Mouse (Mus musculus) heart, embryonic 15.5 days (tissue): ENCODE results near the gene Cmya5. TPM values are rescaled to one million over a fixed set of nuclear protein-coding genes. Genes with fewer than 3 reads are reported as not detected.
"Not testable (repeated sequence)": the region's sequence is repeated elsewhere in the genome, so short reads cannot be mapped to it uniquely, and the experiment has no call there.

Experiments
- ATAC-seq: fragments of 200-750 bp; cut with Nextera tagmentation; replicated peaks from 2 replicates; pipeline ENCODE4 v1.8.0; 2017; ENCODE audit warnings: low read depth, moderate TSS enrichment; ENCODE audit not compliant: insufficient number of reproducible peaks, insufficient read depth, low FRiP score
- H3K27ac ChIP-seq: fragments of 300-500 bp; sonication (generic); 2 replicates; pipeline ENCODE4 v1.5.1; 2015; ENCODE audit warnings: mild to moderate bottlenecking, inconsistent platforms
- H3K27me3 ChIP-seq: fragments of 300-500 bp; sonication (generic); 2 replicates; pipeline ENCODE4 v1.6.1; 2015; ENCODE audit warnings: inconsistent platforms
- H3K36me3 ChIP-seq: fragments of 300-500 bp; sonication (generic); 2 replicates; pipeline ENCODE4 v1.6.1; 2015; ENCODE audit warnings: mild to moderate bottlenecking, inconsistent platforms
- H3K4me1 ChIP-seq: fragments of 300-500 bp; sonication (generic); replicated peaks from 2 replicates; pipeline ENCODE4 v1.6.1; 2015; ENCODE audit warnings: inconsistent platforms
- H3K4me2 ChIP-seq: fragments of 300-500 bp; sonication (generic); 2 replicates; pipeline ENCODE4 v1.6.1; 2015; ENCODE audit warnings: inconsistent platforms, mild to moderate bottlenecking, moderate library complexity
- H3K4me3 ChIP-seq: fragments of 300-500 bp; sonication (generic); 2 replicates; pipeline ENCODE4 v1.5.1; 2015; ENCODE audit warnings: mild to moderate bottlenecking, inconsistent platforms
- H3K9ac ChIP-seq: fragments of 300-500 bp; sonication (generic); 2 replicates; pipeline ENCODE4 v1.6.1; 2015; ENCODE audit warnings: mild to moderate bottlenecking, inconsistent platforms
- H3K9me3 ChIP-seq: fragments of 300-500 bp; sonication (generic); replicated peaks from 2 replicates; pipeline ENCODE4 v1.6.1; 2016; ENCODE audit warnings: inconsistent platforms
- WGBS: fragments of 180-500 bp; shearing (Covaris S2); methylation state at CpG from one replicate; pipeline ENCODE4 v1.1.7; 2015; ENCODE audit warnings: mixed read lengths; 5-methylcytosine and 5-hydroxymethylcytosine counted together
- polyA plus RNA-seq: library from polyadenylated mRNA; unstranded; fragments of >200 nt; fragmentation: Nextera tagmentation; extraction: Ambion mirVana; gene quantifications from 2 replicates; pipeline ENCODE4 v1.2.1, GENCODE M21; 2015

Cmya5 gene
- polyA plus RNA-seq, result 5.6 and 5.7 TPM in 2 replicates

DNA sequence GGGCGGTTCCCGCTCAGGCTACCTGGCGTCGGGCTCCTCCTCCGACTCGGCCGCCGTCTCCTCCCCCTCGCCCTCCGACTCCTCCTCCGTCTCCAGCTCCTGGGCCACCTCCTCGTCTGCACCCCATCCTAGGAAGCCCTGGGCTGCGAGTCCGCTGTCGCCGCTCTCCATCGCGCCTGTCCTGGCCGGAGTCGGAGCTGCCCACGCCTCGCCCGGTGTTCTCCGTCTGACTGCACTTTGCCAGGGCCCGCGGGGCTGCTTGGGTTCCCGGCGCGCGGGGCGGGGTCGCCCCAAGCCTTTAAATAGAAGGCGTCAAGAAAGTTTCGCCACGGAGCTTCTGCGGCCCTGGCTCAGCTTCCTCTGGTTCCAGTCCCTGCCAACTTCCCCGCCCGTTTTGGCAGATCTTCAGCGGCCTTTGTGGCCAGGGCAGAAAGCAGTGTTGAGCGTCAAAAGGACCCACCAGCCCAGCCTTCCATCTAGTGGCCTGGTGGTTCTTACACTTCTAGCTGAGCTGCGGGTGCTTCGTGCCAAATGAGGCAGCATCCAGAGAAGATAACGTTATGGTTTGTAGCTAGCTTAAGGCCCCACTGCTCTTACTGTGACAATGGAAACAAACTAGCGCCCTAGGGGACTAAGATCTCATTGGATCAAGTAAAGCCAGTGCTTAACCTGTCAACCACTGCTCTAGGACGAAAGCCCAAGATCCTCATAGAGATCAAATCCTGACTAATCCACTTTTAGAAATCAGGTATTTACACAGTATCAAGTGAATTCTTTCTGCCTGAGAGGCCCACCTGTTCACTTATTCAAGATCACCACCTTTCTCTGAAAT is at the start of gene Cmya5:
Cmya5 (minus strand) TSS at position 389 of the 832 bp plus-strand sequence.
- WGBS, result 3% methylated on average over 44 of the region's 45 CpGs
- Histone ChIP-seq H3K36me3 (peaks cover 11% of the 10 kb centered on the region; the same call in 1 of the 2 replicates), H3K27ac (peak within 1 kb of the TSS; percentile 96), H3K4me2 (peak within 1 kb of the TSS; percentile 85), H3K4me3 (peak within 1 kb of the TSS; percentile 70), H3K4me1 (peaks cover 24% of the 10 kb centered on the region), H3K9me3 (no peaks in the 10 kb centered on the region), H3K9ac (peak within 1 kb of the TSS; percentile 75), H3K27me3 (no peaks in the 10 kb centered on the region)
- ATAC-seq, result peak; percentile 91

DNA sequence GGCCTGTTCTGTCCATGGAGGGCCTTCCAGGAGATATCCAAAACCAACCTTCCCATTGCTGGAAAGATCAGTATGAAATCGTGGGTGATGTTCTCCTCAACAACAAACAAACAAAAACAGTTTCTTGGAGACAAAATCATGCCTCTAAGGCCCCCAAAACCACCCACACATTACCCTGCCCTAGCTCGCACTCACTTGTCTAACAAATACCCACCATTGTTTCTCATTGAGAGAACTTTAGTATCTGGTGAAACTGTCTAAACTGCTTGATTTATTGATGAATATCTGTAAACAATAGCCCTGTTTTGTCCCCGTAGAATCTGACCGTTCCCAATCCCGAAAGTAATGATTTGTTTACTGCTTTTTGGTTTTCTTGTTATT is 48.1 kb upstream of the Cmya5 start:
- Histone ChIP-seq H3K4me2 (peak overlapping the region; percentile 79), H3K4me3 (peak overlapping the region; percentile 75), H3K27me3 (no peaks in the 10 kb centered on the region), H3K4me1 (peaks cover 20% of the 10 kb centered on the region), H3K9ac (peak overlapping the region; percentile 50), H3K27ac (peak overlapping the region; percentile 90), H3K9me3 (no peaks in the 10 kb centered on the region), H3K36me3 (no peaks in the 10 kb centered on the region)
- 69% methylated on average over 5 of the region's 5 CpGs for WGBS
- no peak for ATAC-seq

DNA sequence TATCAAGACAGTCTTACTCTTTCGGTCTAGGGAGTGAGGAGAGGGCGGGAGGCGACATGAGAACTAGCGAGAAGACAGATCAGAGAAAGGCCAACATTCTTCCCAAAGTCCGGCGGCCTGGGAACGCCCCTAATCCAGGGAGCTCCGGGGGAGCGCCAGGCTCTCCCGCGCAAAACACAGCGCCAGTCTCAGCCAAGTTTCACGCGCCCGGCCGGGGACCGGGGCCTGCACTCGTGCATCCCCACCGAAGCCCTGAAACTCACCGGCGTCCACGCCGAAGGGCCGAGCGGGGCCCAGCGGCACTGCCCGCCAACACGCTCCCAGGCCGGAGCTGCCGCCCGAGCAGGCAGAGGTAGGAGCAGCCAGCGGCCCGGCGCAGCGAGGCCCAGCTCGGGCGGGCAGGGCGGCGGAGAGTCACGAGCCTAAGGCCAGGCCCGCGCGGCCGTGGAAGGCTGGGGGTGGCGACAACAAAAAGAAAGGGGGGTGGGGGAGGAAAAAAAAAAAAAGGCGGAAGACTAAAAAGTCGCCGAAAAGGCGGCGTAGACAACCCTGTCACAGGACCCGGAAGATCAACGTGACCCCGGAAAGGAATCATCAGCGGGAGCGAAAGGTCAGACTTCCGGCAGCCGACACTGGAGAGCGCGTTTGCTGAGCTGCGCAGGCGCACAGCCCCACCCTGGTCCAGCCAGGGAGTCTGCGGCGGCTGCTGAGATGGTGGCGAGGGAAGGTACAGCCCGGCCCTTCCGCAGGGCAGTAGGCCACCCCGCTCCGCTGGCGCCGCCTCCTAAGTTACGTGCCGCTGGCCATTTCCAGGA is 47.5 kb upstream of the Cmya5 start, which contains the start of gene Tent2:
Tent2 (minus strand) TSS at position 555 of the 815 bp plus-strand sequence.
- H3K9ac ChIP-seq, result peak within 1 kb of the TSS; percentile 85
- H3K27me3 ChIP-seq, result no peaks in the 10 kb centered on the region
- ATAC-seq, result peak; percentile 99
- H3K9me3 ChIP-seq, result no peaks in the 10 kb centered on the region
- H3K4me1 ChIP-seq, result peaks cover 20% of the 10 kb centered on the region
- peak within 1 kb of the TSS; percentile 75 for H3K4me3 ChIP-seq
- H3K4me2 ChIP-seq, result peak within 1 kb of the TSS; percentile 79
- under 1% methylated on average over 72 of the region's 72 CpGs for WGBS
- no peaks in the 10 kb centered on the region for H3K36me3 ChIP-seq
- H3K27ac ChIP-seq, result peak within 1 kb of the TSS; percentile 90

DNA sequence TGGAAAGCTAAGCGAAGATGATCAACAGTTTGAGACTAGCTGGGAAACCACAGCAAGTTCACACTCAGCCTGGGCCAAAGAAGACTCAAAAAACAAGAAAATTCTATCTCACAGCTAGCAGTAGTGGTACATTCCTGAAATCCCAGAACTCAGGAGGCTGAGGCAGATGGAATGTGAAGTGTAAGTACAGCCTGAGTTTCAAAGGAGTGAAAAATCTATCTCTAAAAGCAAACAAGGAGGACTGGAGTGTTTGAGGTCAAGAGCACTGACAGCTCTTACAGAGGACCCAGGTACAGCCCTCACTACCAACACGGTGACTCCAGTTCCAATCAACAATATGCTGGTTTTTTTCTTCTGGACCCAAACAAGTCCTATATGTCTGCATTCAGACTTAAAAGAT is 44.9 kb upstream of the Cmya5 start:
- peaks cover 8% of the 10 kb centered on the region; the same call in 1 of the 2 replicates for H3K36me3 ChIP-seq
- H3K4me3 ChIP-seq, result no peak overlapping the region
- H3K4me2 ChIP-seq, result peak overlapping the region; percentile 1; the same call in 1 of the 2 replicates
- H3K27ac ChIP-seq, result 0 out of 2 replicates have a peak overlapping the region, but pooled peaks have one; percentile 8
- H3K9me3 ChIP-seq, result no peaks in the 10 kb centered on the region
- H3K4me1 ChIP-seq, result peaks cover 20% of the 10 kb centered on the region
- ATAC-seq, result no peak
- H3K9ac ChIP-seq, result no peak overlapping the region
- H3K27me3 ChIP-seq, result no peaks in the 10 kb centered on the region
- whole genome bisulfite sequencing, result 45% methylated on average over 2 of the region's 2 CpGs

DNA sequence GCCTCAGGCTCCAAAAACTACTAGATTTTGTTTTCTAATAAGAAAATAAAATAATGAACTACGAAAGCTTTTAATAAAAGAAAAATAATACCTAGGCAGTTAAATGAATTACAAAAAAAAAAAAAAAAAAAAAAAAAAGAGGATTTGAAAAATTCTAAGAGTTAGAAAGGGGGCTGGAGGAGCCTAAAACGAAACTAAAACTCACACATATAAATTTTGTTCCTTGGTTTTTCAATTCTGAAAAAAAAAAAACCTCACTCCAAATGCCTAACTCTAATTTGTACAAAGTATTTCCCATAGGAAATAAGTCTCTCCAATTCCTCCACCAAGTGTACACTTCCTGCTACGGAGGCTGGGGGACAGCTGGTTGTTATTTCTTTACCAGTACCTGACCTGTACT is 44.2 kb upstream of the Cmya5 start:
- H3K27me3 ChIP-seq, result no peaks in the 10 kb centered on the region
- no peaks in the 10 kb centered on the region for H3K9me3 ChIP-seq
- WGBS, result 79% methylated on average over 3 of the region's 3 CpGs
- H3K4me3 ChIP-seq, result no peak overlapping the region
- H3K9ac ChIP-seq, result no peak overlapping the region
- H3K4me1 ChIP-seq, result peaks cover 20% of the 10 kb centered on the region
- H3K4me2 ChIP-seq, result no peak overlapping the region
- peak overlapping the region; percentile 8; the same call in 1 of the 2 replicates for H3K27ac ChIP-seq
- peaks cover 8% of the 10 kb centered on the region; the same call in 1 of the 2 replicates for H3K36me3 ChIP-seq
- ATAC-seq, result no peak

DNA sequence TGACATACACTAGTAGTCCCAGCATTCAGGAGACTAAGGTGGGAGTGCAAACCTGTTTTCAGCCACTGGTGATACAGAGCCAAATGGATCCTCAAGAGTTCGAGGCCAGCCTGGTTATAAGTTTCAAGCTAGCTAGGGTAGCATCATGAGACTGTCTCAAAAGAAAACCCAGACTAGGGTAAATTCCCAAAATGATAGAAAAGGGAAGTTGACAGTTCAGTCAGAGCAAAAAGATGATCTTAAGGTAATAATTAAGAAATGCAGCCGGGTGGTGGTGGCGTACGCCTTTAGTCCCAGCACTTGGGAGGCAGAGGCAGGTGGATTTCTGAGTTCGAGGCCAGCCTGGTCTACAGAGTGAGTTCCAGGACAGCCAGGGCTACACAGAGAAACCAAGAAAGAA is 43.3 kb upstream of the Cmya5 start:
- ATAC-seq, H3K4me2 ChIP-seq, H3K9me3 ChIP-seq, H3K9ac ChIP-seq, H3K4me3 ChIP-seq, H3K27me3 ChIP-seq, H3K27ac ChIP-seq: not testable (repeated sequence)
- Histone ChIP-seq H3K4me1 (peaks cover 20% of the 10 kb centered on the region), H3K36me3 (peaks cover 17% of the 10 kb centered on the region)
- WGBS, result 92% methylated on average over 5 of the region's 5 CpGs

DNA sequence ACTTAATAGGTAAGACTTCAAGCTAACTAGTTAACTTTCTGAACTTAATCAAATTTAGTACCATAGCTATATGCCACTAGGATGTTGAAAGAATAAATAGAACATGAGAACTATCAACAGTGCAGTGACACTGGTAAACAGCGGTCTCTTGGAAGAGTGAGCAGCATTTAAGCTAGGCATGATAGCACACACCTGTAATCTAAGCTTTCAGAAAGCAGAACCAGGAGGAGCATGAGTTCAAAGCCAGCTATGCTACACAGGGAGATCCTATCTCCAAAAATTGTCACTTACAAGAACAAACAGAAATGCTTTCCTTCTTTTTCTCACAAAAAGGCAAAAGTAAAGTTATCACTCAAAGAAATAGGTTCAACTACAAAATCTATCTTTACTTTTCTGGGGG is 35.8 kb upstream of the Cmya5 start:
- Histone ChIP-seq H3K9ac (no peak overlapping the region), H3K4me2 (no peak overlapping the region), H3K27me3 (no peaks in the 10 kb centered on the region), H3K4me3 (no peak overlapping the region), H3K27ac (no peak overlapping the region), H3K4me1 (peaks cover 2% of the 10 kb centered on the region; the same call in 1 of the 2 replicates), H3K36me3 (peaks cover 24% of the 10 kb centered on the region), H3K9me3 (no peaks in the 10 kb centered on the region)
- 88% methylated on average over 1 of the region's 1 CpGs for WGBS
- no peak for ATAC-seq

DNA sequence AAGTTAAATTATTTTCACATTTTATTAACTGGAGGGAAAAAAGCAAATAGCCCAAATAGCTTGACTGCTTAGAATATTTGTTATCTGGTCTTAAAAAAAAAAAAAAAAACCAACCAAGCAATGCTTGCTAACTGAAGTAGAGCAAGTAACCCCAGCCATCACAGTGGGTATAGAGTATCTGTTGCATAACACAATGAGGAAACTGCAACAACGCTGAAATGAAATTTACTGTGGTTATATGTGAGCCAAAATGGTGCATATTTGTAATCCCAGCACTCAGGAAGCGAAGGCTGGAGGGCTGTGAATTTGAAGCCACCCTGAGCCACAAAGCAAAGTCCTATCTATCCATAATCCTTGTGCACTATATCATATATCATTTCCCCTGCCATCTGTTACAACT is 35.0 kb upstream of the Cmya5 start:
- Histone ChIP-seq H3K4me1 (peaks cover 2% of the 10 kb centered on the region; the same call in 1 of the 2 replicates), H3K9me3 (no peaks in the 10 kb centered on the region), H3K4me3 (no peak overlapping the region), H3K36me3 (peaks cover 22% of the 10 kb centered on the region), H3K27me3 (no peaks in the 10 kb centered on the region), H3K4me2 (no peak overlapping the region), H3K9ac (no peak overlapping the region), H3K27ac (no peak overlapping the region)
- 87% methylated on average over 2 of the region's 2 CpGs for WGBS
- no peak for ATAC-seq

DNA sequence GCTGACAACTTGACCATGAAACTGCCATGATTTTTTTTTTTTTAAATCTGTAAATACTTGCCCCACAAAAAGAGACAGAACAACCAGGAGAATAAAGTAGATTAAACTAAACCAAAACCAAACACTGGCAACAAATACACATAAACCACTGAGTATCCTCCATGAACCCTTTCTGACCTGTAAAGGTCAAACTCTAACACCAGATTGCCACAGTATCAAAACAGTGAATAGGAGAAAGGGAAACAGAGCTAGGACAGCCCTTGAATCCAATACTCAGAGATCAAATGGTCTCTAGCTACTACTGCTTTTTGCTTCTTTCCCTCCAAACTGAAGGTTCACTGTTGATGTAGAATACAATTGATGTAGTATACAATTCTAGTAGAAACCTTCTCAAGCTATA is 33.0 kb upstream of the Cmya5 start:
- Histone ChIP-seq H3K9me3 (no peaks in the 10 kb centered on the region), H3K4me1 (peaks cover 2% of the 10 kb centered on the region; the same call in 1 of the 2 replicates), H3K4me2 (no peak overlapping the region), H3K36me3 (peaks cover 23% of the 10 kb centered on the region), H3K9ac (no peak overlapping the region), H3K27me3 (no peaks in the 10 kb centered on the region), H3K27ac (no peak overlapping the region), H3K4me3 (no peak overlapping the region)
- no peak for ATAC-seq

DNA sequence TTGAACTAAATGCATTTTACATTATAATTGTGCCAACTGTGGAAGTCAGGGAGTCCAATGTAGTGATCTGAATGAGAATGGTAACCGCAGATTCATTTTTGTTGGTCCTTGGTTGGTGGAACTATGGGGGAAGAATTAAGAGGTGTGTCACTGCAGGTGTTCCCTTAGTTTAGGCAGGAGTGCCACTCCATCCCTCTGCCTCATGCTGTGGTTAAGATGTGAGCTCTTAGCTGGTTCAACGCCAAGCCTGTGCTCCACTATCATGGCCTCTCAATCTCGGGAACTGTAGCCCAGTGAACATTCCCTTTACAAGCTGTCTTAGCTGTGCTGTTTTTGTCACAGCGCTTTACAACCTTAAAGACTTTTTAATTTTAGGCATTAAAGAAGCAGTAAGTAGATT is 18.8 kb upstream of the Cmya5 start:
- Histone ChIP-seq H3K4me2 (no peak overlapping the region), H3K4me1 (no peaks in the 10 kb centered on the region), H3K27ac (no peak overlapping the region), H3K27me3 (no peaks in the 10 kb centered on the region), H3K9me3 (no peaks in the 10 kb centered on the region), H3K36me3 (peaks cover 33% of the 10 kb centered on the region), H3K4me3 (no peak overlapping the region), H3K9ac (no peak overlapping the region)
- WGBS, result 88% methylated on average over 4 of the region's 4 CpGs
- no peak for ATAC-seq

DNA sequence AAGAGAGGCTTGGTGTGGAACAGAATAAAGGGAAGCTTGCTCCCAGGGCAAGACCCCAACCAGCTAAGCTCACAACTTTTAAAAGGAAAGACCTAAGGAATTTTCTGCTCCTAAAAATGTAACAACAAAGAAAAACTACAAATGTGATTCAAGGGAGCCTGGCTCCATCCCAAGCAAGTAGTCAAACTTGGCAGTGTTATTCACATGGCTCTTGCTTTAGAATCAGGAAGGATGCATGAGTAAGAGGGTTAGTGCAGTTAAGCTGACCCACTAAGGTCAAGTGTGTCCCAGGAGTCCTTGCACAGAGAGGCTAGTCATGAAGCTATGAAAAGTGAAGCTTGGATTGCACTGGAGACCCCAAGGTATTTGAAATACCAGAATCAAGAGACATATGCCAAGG is 17.9 kb upstream of the Cmya5 start:
- Histone ChIP-seq H3K4me1 (no peaks in the 10 kb centered on the region), H3K4me2 (no peak overlapping the region), H3K27ac (no peak overlapping the region), H3K9ac (no peak overlapping the region), H3K9me3 (no peaks in the 10 kb centered on the region), H3K36me3 (peaks cover 26% of the 10 kb centered on the region), H3K27me3 (no peaks in the 10 kb centered on the region), H3K4me3 (no peak overlapping the region)
- ATAC-seq, result no peak
